Mouse (Mus musculus): ENCODE data around the gene Lamtor5. TPM values are rescaled to one million over a fixed set of nuclear protein-coding genes. Genes with fewer than 3 reads are reported as not detected.

Lamtor5 gene
- total RNA-seq (2015): 194 and 214 TPM in 2 replicates
- 72.6 and 72.9 TPM in 2 replicates for total RNA-seq (2017)

DNA sequence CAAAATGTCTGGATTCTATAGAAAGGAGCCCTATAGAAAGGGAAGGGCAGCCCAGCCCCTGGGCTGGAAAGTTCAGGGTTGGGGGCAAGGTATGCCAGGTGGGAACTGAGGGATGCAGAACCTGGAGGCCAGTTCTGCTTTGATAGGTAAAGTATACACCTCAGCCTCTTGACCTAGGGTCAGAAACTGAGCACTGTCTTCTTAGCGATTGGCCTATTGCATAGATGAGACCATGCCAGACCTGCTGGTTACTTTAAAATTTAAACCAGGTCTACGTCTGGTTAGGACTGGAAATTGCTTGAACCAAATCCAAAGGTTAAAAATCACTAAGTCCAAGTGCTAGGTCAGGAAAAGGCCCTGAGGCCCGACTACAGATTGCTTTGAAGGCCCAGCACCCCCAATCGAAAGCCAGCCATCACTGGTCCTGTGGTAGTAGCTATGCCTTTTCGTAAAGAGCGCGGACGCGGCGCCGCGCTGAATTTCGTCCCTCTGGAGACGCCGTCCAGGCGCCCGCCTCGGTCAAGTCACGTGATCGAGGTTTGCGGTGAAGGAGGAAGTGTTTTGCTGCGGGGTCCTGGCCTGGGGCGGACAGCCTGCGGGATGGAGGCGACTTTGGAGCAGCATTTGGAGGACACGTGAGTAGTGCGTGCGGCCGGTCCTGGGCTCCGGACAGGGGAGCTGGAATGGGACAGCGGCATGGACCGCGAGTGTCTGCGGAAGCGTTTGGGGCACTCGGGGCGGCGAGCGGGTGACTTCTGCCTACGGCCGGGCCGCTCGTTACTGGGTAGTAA is at the start of gene Lamtor5:
TSS of gene Lamtor5 (plus strand) at position 380 of the 791 bp plus-strand sequence.
- ATAC-seq (ENCODE audit: poor library complexity, severe bottlenecking): peak; percentile 93

GRCm38 (mm10) chr3:107229221-107229620 is 49.4 kb upstream of the Lamtor5 start:
- no peak for ATAC-seq (ENCODE audit: poor library complexity, severe bottlenecking)

DNA sequence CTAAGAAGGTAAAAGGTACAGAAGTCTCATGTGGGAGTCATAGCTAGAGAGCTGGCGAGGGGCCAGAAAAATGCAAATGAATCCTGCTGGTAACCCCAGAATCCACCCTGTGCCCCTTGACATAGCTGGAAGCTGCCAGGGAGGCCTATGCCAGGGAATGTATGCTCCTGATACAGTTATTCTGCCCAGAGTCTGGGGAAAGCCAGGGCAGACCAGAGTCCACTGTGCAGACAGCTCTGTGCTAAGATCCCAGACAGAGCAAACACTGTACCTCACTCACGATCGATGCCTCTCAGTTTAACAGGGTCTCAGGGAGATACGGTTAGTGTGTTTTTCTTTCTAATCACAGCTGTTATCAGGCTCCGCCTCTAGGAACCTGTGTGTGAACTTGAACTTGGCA is 48.8 kb upstream of the Lamtor5 start:
- no peak for ATAC-seq (ENCODE audit: poor library complexity, severe bottlenecking)

DNA sequence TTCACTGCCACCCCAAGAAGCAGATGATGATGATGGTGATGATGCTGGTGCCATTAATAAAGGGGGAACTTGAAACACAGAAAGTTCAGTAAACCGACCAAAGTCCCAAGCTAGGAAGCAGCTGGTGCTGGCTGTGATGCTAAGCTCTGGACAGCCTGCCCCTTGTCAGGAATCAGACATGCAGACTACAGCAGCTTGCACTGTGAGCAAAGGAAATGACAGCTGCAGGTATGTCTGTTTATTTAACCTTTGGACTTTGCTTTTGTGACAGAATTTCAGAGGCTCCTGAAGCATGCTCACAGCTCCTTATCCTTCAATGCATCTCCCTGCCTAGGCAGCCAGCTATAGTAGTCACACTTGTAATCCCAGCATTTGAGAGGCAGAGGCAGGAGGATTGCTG is 48.1 kb upstream of the Lamtor5 start, which contains the start of gene A630076J17Rik:
TSS of gene A630076J17Rik (plus strand) at position 88 of the 400 bp plus-strand sequence.
- no peak for ATAC-seq (ENCODE audit: poor library complexity, severe bottlenecking)

DNA sequence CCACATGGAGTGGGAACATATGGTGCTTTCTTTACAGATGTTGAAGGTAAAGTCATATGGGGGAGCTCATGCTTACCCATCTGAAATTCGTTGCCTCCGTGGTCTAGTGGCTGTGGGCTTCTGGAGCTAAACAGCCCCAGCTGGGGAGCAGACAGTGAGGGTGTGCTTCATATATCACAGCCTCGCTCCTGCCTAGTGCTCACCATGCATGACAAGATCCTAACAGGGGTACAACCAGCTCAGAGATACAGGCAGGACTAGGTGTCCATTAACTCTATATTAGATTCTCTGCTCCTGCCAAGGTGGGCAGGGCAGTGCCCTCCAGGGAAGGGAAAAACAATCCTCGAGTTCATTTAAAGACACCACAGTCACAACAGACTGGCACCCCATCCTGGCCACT is 47.5 kb upstream of the Lamtor5 start:
- no peak for ATAC-seq (ENCODE audit: poor library complexity, severe bottlenecking)

DNA sequence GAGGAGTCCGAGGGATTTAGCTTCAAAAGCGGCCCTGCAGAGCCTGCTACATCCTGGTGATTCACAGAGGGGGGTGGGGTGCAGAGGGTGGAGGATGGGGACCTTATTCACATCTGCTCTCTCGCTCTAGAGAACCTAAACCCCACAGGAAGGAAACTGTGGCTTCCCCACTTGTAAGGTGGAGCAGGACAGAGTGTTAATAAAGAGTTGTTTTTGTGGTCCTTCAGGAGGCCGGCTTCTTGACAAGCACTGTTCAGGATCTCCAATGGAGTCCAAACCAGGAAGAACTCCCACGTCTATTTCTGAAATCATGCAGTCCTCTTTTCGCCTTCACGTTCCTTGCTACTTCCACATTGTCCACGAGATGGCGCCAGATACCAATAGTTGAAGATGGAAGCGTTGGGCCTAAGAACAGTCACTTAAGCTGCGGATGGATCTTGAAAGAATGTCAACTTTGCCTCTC is 45.3 kb upstream of the Lamtor5 start:
- ATAC-seq (ENCODE audit: poor library complexity, severe bottlenecking): peak; percentile 84

GRCm38 (mm10) chr3:107233945-107234344 is 44.7 kb upstream of the Lamtor5 start:
- no peak for ATAC-seq (ENCODE audit: poor library complexity, severe bottlenecking)

DNA sequence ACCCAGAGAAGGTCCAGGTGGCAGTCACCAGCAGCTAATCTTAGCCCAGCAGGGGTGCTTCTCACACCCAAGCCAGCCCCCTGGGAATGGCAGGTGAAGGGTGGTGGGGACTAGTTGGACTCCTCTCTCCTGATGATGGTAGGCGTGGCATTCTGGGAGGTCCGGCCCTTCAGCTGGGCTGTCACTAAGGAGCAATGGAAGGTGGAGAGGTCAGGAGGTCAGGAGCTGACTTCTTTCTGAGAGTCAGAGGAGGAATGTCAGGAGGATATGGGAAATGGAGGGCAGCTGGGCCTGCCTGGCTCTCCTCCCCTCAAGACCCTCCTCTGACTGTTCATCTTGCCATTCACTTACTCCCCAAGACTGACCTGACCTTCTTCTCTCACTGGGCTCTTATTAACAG is 40.6 kb upstream of the Lamtor5 start:
- ATAC-seq (ENCODE audit: poor library complexity, severe bottlenecking): no peak

GRCm38 (mm10) chr3:107238471-107238980 is 40.1 kb upstream of the Lamtor5 start:
- no peak for ATAC-seq (ENCODE audit: poor library complexity, severe bottlenecking)

DNA sequence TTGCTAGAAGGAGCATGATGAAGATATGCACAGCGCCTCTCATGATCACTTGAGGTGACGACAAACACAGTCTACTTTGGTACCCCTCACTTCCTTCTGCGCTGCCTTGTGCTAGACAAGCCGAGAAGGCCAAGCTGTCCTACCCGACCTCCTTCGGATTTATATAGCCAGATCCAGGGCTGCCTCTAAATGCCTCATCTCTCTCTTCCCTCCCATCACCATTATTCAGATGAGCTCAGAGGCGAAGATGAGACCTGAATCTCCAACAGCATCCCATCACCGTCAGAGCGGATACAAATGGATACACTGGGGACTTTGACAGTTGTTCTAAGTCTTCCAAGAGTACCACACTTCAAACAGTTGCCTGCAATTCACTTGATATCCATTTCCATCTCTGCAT is 39.1 kb upstream of the Lamtor5 start, which contains the start of gene Prok1:
TSS of gene Prok1 (minus strand) at position 101 of the 400 bp plus-strand sequence.
- no peak for ATAC-seq (ENCODE audit: poor library complexity, severe bottlenecking)

- no peak for ATAC-seq (ENCODE audit: poor library complexity, severe bottlenecking)
Measured at GRCm38 (mm10) chr3:107241389-107242094, 37.1 kb upstream of the Lamtor5 start.

DNA sequence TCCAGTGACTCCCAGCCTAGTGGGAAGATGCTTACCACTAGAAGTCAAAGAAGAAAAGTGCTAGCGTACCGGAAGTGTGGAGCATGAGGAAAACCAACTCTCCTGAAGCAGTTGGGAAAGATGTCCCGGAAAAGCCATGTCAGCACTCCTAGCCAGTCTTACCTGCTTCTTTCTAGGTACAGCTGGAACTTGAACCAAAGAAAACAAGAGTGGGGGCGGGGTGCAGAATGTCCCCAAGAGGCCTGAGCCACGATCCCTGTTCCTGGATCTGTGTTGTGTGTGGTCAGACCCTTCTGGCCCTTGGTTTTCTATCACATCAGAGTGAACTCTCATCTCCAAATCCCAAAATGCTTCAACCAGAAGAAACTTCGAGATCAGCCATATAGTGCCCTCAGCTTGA is 31.8 kb upstream of the Lamtor5 start:
- ATAC-seq (ENCODE audit: poor library complexity, severe bottlenecking): no peak

GRCm38 (mm10) chr3:107249042-107249441 is 29.6 kb upstream of the Lamtor5 start:
- ATAC-seq (ENCODE audit: poor library complexity, severe bottlenecking): no peak

- ATAC-seq (ENCODE audit: poor library complexity, severe bottlenecking): no peak
Measured at GRCm38 (mm10) chr3:107250320-107250719, 28.3 kb upstream of the Lamtor5 start.

DNA sequence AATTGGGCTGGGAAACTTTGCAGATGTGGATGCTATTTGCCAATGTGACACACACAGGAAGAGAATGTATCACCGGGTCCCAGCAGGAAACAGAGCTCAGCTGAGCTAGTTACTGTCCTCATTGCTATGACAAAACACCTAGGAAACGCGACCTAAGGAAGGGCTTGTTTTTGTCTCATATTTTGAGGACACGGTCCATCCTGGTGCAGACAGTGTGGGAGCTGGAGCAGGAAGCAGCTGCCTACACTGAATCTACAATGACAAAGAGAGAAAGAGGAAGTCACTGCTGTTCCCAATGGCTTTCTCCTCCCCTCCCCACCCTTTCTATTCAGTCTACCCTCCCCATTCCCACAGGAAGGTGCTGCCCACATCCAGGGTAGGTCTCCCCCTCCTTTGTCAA is 26.6 kb upstream of the Lamtor5 start:
- no peak for ATAC-seq (ENCODE audit: poor library complexity, severe bottlenecking)

DNA sequence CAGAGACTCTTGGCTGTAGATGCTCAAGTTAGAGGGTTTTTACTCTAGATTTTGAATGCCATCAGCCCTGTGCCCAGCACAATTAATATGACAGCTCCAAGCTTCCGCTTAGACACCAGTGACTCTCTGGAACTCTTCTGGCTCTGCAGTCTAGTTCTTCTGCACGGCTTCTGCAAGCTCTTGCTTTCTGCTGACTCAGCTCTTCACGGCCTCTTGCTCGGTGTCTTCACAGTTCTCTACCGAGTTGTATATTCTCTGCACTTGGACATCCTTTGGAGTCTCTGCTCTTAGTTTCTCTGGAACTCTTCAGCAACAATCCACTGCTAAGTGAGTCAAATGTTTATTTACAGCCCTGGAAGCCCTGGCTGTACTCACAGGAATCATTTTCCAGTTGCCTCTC is 24.7 kb upstream of the Lamtor5 start:
- ATAC-seq (ENCODE audit: poor library complexity, severe bottlenecking): no peak

- ATAC-seq (ENCODE audit: poor library complexity, severe bottlenecking): no peak
Measured at GRCm38 (mm10) chr3:107255992-107256391, 22.7 kb upstream of the Lamtor5 start.

DNA sequence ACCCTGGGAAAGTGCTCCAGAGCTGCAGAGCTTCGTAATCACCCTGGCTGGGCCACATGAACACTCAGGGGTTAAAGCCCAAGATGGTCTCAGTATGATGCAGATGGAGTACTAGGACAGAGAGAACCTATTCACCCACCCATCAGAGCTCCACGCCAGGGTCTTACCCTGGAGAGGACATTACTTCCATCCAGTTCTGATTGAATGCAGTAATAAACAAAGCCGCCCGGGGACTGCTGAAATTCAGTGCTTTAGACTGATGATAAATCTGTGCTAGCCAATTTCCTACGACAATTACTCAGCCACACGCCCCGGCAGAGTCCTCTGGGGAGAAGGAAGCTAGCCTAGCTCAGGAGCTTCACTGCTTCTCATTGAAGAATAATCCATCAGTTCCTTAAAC is 21.9 kb upstream of the Lamtor5 start:
- no peak for ATAC-seq (ENCODE audit: poor library complexity, severe bottlenecking)

DNA sequence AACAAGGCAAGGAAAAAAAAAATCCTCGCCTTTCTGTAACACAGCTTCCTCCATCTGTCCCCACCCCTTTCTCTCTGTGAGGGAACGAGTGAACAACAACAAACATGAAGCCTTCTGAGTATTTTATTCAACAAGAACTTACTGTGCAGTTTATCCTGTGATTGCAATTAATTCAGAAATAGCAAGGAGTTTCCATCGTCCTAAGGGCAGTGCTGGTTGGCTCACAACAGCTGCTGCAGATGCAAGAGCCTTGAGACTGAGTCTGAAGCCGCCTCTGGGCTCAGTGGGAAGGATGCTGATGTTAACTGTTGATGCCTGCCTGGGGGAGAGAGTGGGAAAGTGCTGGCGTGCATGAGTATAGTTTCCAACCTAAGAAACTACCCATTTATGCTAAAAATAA is 20.7 kb upstream of the Lamtor5 start:
- no peak for ATAC-seq (ENCODE audit: poor library complexity, severe bottlenecking)

- ATAC-seq (ENCODE audit: poor library complexity, severe bottlenecking): no peak
Measured at GRCm38 (mm10) chr3:107260956-107261850, 17.5 kb upstream of the Lamtor5 start.

DNA sequence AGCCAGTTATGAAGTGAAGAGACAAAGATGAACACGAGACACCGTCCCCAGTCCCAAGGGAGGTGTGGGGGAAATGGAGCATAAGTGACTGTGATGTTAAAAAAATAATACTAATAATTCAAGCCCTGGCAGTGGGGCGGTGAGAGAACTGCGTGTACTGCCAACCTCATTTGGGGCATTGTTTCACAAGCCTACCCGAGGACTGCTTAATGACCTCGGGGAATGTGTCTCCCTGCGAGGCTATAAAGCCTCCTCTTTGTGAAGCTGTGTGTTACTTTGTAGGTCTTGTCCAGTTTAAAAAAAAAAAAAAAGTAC is 16.9 kb upstream of the Lamtor5 start:
- no peak for ATAC-seq (ENCODE audit: poor library complexity, severe bottlenecking)

Data from megakaryocyte, adult 5-6 weeks (primary cell).